Mouse (Mus musculus): ENCODE data around the gene Tas2r139.
"Not testable (repeated sequence)": the region's sequence is repeated elsewhere in the genome, so short reads cannot be mapped to it uniquely, and the experiment has no call there.

The Tas2r139 gene

GRCm38 (mm10) chr6:42140636-42141035 lies at the start of gene Tas2r139:
Gene Tas2r139 (plus strand): TSS chr6:42140936.
- DNase-seq: no peak

- DNase-seq: not testable (repeated sequence)
Measured at GRCm38 (mm10) chr6:42151115-42151514, 10.4 kb downstream of the Tas2r139 start.

GRCm38 (mm10) chr6:42182462-42182861 lies 41.7 kb downstream of the Tas2r139 start:
- no peak for DNase-seq

GRCm38 (mm10) chr6:42186230-42186629 lies 45.5 kb downstream of the Tas2r139 start:
- no peak for DNase-seq
